Mouse (Mus musculus) MEL (cell line): ENCODE results near the gene Them5.
A peak's percentile ranks its signal among the peaks of the same experiment; 100 is the strongest.

ENCODE experiments used
- CTCF ChIP-seq, 3 experiments: IDR thresholded peaks in 2 of 3; conservative IDR thresholded peaks in 1 of 3; 2 replicates each; pipeline ENCODE4 v1.5.1; 2011 to 2012; ENCODE audit warnings: low read length in 3 of 3, low read depth in 2 of 3, mild to moderate bottlenecking in 2 of 3, improper control_type of control experiment in 1 of 3, inconsistent platforms in 1 of 3, mixed read lengths in 1 of 3, moderate library complexity in 1 of 3; ENCODE audit not compliant: control insufficient read depth in 1 of 3, insufficient read depth in 1 of 3, poor library complexity in 1 of 3, severe bottlenecking in 1 of 3
- EP300 ChIP-seq, 2 experiments: IDR thresholded peaks; 2 replicates each; pipeline ENCODE4 v1.6.1; 2011; ENCODE audit warnings: improper control_type of control experiment in 2 of 2, low read length in 2 of 2, low read depth in 1 of 2, mild to moderate bottlenecking in 1 of 2
- HCFC1 ChIP-seq: IDR thresholded peaks from 2 replicates; pipeline ENCODE4 v1.6.1; 2012; ENCODE audit warnings: low read depth, mild to moderate bottlenecking, inconsistent platforms, low read length, improper control_type of control experiment, moderate library complexity
- MAFK ChIP-seq: IDR thresholded peaks from 2 replicates; pipeline ENCODE4 v1.6.1; 2011; ENCODE audit warnings: low read depth, mild to moderate bottlenecking, low read length, improper control_type of control experiment, borderline replicate concordance
- MAX ChIP-seq: IDR thresholded peaks from 2 replicates; pipeline ENCODE4 v1.6.1; 2011; ENCODE audit warnings: low read length, improper control_type of control experiment
- MYC ChIP-seq: IDR thresholded peaks from 2 replicates; pipeline ENCODE4 v1.6.1; 2011; ENCODE audit warnings: low read depth, mild to moderate bottlenecking, low read length, improper control_type of control experiment, moderate library complexity
- POLR2A ChIP-seq, 2 experiments: IDR thresholded peaks; 2 replicates each; pipeline ENCODE4 v1.6.1; 2011 to 2012; ENCODE audit warnings: low read length in 2 of 2, mild to moderate bottlenecking in 2 of 2, control low read depth in 1 of 2, improper control_type of control experiment in 1 of 2, low read depth in 1 of 2, moderate library complexity in 1 of 2; ENCODE audit not compliant: control insufficient read depth in 1 of 2, insufficient read depth in 1 of 2, poor library complexity in 1 of 2
- USF1 ChIP-seq: IDR thresholded peaks from 2 replicates; pipeline ENCODE4 v1.6.1; 2014; ENCODE audit warnings: low read depth, mild to moderate bottlenecking, inconsistent platforms, low read length, improper control_type of control experiment, moderate library complexity
- ZC3H11A ChIP-seq: IDR thresholded peaks from 2 replicates; pipeline ENCODE4 v1.6.1; 2012; ENCODE audit warnings: low read depth, mild to moderate bottlenecking, inconsistent platforms, low read length, improper control_type of control experiment

DNA sequence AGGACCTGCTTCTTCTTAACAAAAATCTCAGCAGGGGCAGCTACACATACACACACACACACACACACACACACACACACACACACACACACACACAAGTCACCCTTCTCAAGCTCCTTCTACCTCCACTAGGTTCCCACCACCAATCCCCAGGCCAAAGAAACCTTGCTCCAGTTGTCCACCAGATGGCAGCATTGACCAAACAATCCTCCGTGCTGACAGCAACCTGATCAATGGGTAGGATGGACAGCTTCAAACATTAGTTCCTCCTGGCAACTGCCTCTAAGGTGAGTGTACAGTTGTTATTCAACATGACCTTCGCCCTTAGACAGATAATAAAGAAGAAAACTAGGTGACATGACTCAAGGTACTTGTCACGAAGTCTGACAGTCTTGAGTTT lies 24.9 kb downstream of the Them5 start:
- TF ChIP-seq USF1 (no peak), POLR2A (IDR thresholded peaks at IDR 0.05; ENCODE audit: control insufficient read depth in 1 of 2, insufficient read depth in 1 of 2, low read depth in 1 of 2, low read length in 2 of 2, poor library complexity in 1 of 2) (no peak), CTCF (IDR thresholded peaks at IDR 0.05 in 2 of 3, conservative IDR thresholded peaks at IDR 0.05 in 1 of 3; ENCODE audit: control insufficient read depth in 1 of 3, insufficient read depth in 1 of 3, low read depth in 2 of 3, low read length in 3 of 3, poor library complexity in 1 of 3, severe bottlenecking in 1 of 3) (peak; percentile 76 to 98 (median 97)), ZC3H11A (peak; percentile 96), MAX (no peak), HCFC1 (no peak; the same call in 1 of the 2 replicates), MYC (no peak), EP300 (IDR thresholded peaks at IDR 0.05; ENCODE audit: low read depth in 1 of 2, low read length in 2 of 2) (no peak), MAFK (no peak)
